Mouse (Mus musculus) neural tube, embryonic 10.5 days (tissue): ENCODE results near the gene 2310034G01Rik.

Experiments used
- DNase-seq: peaks from one replicate; pipeline ENCODE4 v3.0.0-alpha.2; 2017; ENCODE audit warnings: low spot score; ENCODE audit errors: extremely low spot score

2310034G01Rik gene

DNA sequence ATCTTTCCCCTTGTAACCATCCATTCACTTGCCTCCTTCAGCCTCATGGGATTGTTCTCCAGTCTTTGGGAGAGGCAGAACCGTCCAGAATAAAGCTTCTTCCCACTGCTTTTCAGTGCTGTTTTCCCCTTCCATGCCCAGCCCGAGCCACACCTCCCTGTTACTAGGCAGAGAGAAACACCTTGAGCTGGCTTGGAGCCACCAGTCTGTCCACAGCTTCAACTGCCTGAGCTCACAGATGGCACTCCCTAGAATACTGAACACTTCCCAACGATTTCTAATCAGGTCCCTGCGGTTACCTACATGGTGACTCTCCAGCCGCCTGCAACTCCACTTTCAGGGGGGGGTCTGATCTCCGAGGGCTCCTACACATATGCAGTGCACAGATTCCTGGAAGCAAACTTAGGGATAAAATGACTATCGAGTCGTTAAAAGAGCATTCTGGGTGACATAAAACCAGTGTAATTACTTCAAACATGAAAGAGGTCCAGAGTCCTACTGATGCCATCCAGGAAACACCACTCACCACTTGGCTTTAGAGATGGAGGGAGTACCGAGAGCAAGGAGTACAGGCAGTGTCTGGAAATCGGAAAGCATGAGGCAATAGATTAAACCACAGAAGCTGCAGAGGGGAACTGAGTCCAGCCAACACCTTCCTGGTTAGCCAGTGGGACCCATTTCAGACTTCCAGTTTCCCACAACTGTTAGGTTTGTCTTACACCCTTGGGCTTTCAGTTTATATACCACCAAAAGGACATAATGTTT lies at the start of gene 2310034G01Rik:
Gene 2310034G01Rik, minus strand, starts transcription at position 135 of the 765 bp plus-strand sequence.
- no peak for DNase-seq

DNA sequence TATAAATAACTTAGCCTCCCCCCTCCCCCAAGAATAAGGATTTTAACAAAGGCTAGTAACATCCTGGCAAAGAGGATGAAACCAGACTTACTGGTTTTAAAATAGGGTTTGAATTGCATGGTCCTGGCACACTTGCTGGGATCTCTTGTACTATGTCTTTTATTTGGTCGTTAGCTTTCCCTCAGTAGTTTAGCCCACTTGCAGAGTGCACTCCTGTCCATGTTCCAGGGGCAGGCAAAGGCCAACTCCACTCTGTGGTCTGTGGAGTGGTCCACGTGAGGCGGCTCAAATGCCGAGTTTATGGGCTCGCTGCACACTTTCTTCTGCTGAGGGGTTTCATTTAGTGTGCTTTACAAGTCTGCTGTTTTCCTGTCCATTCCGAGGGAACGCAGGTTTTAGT lies 49.8 kb upstream of the 2310034G01Rik start:
- no peak for DNase-seq

DNA sequence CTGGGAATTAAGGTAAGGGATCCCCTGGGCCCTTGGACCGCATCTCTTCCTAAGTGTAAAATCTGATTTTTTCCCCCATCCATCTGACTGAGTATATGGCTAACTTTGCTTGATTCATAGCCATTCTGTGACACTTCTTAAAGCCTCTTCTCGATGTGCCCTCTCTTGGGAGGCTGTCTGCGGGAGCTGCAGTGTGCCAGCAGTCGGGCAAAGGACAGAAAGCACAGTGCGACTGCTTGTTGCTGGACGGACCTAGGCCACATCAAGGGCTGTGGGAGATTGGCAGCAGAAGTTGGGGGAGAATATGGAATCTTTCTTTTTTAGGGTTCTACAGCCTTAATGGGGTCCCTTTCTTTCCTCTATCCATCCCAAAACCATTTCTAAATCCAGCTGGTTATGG lies 49.3 kb upstream of the 2310034G01Rik start:
- no peak for DNase-seq

DNA sequence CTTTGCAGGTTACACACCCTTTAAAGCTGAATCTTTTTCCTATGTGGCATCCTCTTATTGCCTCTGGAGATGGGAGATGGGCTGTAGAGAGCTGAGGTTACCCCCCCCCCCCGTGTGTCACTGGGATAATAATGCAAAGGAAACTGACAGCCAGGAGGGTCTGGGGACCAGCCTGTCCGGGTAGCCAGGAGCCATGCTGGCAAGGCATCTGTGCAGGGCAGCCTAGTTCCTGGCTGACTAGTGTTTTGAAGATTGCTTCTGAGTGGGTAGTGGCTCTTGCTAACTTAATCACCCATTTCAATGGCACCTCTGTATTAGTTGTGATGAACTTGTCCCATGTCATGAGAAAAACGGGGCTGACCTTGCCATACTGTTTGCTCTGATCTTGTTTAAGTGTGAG lies 48.3 kb upstream of the 2310034G01Rik start:
- DNase-seq, result no peak

- DNase-seq, result no peak
Observed at GRCm38 (mm10) chr19:46397436-46398001, 47.4 kb upstream of the 2310034G01Rik start.

DNA sequence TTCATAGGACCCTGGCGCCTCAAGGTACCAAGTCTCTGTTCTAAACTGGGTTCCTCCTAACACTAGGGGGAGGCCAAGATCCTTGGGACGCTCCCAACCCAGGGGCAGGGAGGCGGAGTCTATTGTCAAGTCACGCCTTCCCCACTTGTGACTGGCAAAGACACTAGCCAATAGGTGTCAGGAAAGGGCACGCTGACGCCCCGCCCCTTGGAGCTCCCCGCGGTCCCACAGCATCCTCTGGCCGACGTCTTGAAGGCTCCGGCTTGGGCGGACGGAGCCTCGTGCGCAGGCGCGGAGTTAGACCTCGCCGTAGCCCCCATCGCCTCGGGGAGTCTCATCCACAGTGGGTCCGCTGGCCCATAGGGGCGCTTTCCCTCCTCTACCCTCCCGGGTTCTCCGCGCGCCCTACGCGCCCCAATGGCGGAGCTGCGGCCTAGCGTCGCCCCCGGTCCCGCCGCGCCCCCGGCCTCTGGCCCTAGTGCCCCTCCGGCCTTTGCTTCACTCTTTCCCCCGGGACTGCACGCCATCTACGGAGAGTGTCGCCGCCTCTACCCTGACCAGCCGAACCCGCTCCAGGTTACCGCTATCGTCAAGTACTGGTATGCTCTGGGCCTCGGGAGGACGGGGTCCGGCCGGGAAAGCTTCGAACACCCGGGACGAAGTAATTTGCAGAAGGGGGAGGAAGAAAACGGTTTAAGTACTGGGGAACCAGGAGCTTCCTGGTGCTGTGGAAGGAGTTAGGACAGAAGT lies 46.8 kb upstream of the 2310034G01Rik start, which contains the start of gene Sufu:
Gene Sufu, plus strand, starts transcription at position 211 of the 750 bp plus-strand sequence.
- DNase-seq, result peak; percentile 96

GRCm38 (mm10) chr19:46396109-46396508 lies 46.0 kb upstream of the 2310034G01Rik start:
- DNase-seq, result peak; percentile 24

DNA sequence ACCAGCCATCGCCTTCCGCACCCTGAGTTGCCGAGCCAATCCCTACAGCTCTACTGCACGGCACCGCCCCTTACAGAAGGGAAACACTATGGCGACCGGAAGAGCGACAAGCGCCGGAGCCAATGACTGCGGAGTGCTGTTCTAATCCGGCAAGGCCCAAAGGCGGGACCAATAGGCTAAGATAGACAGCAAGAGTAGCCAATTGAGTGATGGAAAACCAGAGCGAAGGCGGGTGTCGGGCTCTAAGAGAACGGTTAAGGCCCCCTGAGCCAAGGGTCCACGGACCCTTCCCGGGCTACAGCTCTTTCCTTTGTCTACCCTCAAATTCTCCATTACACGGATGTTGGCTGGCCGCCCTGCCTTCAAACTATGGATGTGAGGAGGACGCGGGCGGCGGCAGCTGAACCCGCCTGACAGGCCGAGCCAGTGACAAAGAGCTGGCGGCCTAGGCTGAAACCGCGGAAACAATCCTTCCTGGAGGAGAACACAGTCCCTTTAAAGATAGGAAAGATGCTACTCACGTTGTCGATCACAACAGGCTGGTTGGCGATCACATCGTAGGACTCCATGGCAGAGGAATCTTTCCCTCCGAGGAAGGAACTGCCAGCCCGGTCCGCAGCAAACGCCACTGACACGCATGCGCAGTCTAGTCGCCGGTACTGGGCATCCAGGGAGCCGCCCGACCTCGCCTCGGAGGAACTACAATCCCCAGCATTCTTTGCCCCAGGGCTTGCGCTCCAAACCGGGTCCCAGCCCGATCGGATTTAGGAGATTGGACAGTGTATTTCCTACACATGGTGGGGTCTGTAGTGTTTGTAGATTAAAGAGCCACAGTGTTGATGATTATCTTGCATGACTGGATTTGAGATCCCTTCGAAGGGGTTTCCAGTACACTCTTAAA lies 45.3 kb upstream of the 2310034G01Rik start, which contains the start of gene Actr1a:
Gene Actr1a, minus strand, starts transcription at position 640 of the 901 bp plus-strand sequence.
- peak; percentile 97 for DNase-seq

GRCm38 (mm10) chr19:46394712-46395108 lies 44.6 kb upstream of the 2310034G01Rik start:
- DNase-seq, result no peak

GRCm38 (mm10) chr19:46392018-46392417 lies 41.9 kb upstream of the 2310034G01Rik start:
- peak; percentile 47 for DNase-seq

- no peak for DNase-seq
Observed at GRCm38 (mm10) chr19:46389872-46390271, 39.8 kb upstream of the 2310034G01Rik start.

GRCm38 (mm10) chr19:46382275-46382674 lies 32.2 kb upstream of the 2310034G01Rik start:
- no peak for DNase-seq

GRCm38 (mm10) chr19:46375891-46376290 lies 25.8 kb upstream of the 2310034G01Rik start:
- DNase-seq, result no peak

DNA sequence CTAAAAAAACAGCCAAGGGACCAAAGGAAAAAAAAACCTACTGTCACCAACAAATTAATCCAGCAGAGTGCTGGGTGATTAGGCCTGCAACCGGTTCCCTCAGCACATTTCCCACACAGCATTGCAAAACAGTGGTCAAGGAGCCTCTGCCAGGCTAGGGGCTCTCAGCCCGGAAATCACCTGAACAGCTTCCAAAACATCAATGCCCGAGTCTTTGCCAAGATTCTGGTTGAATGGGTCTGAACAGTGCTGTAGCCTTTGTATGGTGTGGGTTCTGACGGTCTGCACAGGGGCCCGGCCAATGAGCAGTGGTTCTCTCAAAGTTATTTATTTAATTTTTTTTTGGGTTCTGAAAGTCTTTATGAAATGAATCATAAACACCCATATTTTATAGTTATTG lies 25.4 kb upstream of the 2310034G01Rik start:
- no peak for DNase-seq

- DNase-seq, result no peak
Observed at GRCm38 (mm10) chr19:46374477-46375088, 24.5 kb upstream of the 2310034G01Rik start.

- peak; percentile 42 for DNase-seq
Observed at GRCm38 (mm10) chr19:46369204-46369603, 19.1 kb upstream of the 2310034G01Rik start.

DNA sequence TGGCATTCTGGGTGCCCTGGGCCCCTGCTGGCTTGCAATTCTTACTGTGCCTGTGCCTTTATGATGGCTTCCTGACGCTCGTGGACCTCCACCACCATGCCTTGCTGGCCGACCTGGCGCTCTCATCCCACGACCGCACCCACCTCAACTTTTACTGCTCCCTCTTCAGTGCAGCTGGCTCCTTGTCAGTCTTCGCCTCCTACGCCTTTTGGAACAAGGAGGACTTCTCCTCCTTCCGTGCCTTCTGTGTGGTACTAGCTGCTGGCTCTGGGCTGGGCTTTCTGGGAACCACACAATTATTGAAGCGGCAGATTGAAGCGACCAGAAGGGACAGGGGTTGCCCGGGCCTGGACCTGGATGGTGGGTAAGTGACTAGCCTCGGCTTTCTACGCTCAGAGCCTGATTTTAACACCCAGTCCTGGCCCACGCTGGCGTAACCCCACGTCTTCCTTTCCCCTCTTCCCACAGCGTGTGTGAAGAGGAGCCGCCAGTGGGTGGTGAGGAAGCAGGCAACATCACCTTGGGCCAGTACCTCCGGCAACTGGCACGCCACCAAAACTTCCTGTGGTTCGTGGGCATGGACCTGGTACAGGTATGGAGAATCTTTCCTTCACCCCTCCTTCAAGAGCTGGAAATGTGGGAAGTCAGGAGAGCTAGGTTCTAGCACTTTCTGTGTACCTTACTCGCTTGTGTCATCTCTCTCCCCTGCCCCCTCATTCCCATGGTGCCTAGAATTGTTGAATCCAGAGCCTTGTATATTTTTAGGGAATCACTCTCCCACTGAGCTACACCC lies 17.9 kb upstream of the 2310034G01Rik start:
- DNase-seq, result no peak

- no peak for DNase-seq
Observed at GRCm38 (mm10) chr19:46363294-46364009, 13.3 kb upstream of the 2310034G01Rik start.

DNA sequence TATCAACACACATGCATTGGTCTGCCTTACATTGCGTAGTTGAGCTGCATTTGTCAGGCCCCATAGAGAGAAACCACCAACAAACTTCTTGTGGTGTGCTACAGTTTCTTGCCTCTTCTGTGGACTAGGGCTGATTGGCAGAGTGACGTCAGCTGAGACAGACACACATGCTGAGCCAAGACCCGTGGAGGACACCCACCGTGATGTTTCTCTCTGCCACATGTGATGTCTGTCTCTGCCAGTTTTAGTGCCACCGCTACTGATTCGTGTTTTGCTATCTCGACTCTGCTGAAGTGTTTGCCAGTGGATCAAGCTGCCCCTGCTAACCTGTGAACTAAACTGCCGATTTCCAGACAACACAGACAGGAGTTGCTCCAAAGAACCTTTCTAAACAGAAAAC lies 12.0 kb upstream of the 2310034G01Rik start:
- DNase-seq, result no peak
